Mouse (Mus musculus) CH12.LX (cell line): ENCODE data around the gene Clca2. TPM values are rescaled to one million over a fixed set of nuclear protein-coding genes. Genes with fewer than 3 reads are reported as not detected.

Experiments used
- DNase-seq: peaks from one replicate; pipeline ENCODE4 v3.0.0-alpha.2; 2013; ENCODE audit errors: extremely low read depth
- H3K27ac ChIP-seq: 2 replicates; pipeline ENCODE4 v1.5.1; 2012; ENCODE audit warnings: low read depth, mild to moderate bottlenecking, control low read depth, moderate library complexity; ENCODE audit not compliant: insufficient read depth
- H3K27me3 ChIP-seq: replicated peaks from 2 replicates; pipeline ENCODE3; 2012; ENCODE audit warnings: inconsistent platforms
- H3K36me3 ChIP-seq, 2 experiments: replicated peaks in 1 of 2; 2 replicates each; pipeline versions ENCODE3 to v1.6.1; 2012; ENCODE audit warnings: inconsistent platforms in 1 of 2, low read length in 1 of 2, mild to moderate bottlenecking in 1 of 2, mixed read lengths in 1 of 2, moderate library complexity in 1 of 2; ENCODE audit not compliant: control insufficient read depth in 1 of 2, insufficient read depth in 1 of 2
- H3K4me1 ChIP-seq, 2 experiments: 2 replicates each; pipeline ENCODE4 v1.6.1; 2012; ENCODE audit warnings: inconsistent platforms in 1 of 2, moderate library complexity in 1 of 2; ENCODE audit not compliant: insufficient read depth in 2 of 2, control insufficient read depth in 1 of 2
- H3K4me2 ChIP-seq: 2 replicates; pipeline ENCODE4 v1.6.1; 2012; ENCODE audit warnings: low read depth, mild to moderate bottlenecking, control low read depth; ENCODE audit not compliant: poor library complexity, insufficient read depth, severe bottlenecking
- H3K4me3 ChIP-seq, 3 experiments: fragments of 150-350 bp in 1 of 3; sonication (generic) in 1 of 3; replicated peaks in 1 of 3; 2 replicates each; pipeline versions ENCODE3 to v1.5.1; 2011 to 2012; ENCODE audit warnings: low read depth in 2 of 3, low read length in 2 of 3, mild to moderate bottlenecking in 2 of 3, moderate library complexity in 2 of 3, control low read depth in 1 of 3, improper control_type of control experiment in 1 of 3, inconsistent platforms in 1 of 3, mixed read lengths in 1 of 3; ENCODE audit not compliant: poor library complexity in 1 of 3
- H3K79me2 ChIP-seq: replicated peaks from 2 replicates; pipeline ENCODE4 v1.6.1; 2012; ENCODE audit warnings: mild to moderate bottlenecking, moderate library complexity; ENCODE audit not compliant: control insufficient read depth, poor library complexity, insufficient read depth, severe bottlenecking; ENCODE audit errors: extremely low read depth
- H3K9ac ChIP-seq: 2 replicates; pipeline ENCODE4 v1.6.1; 2012; ENCODE audit warnings: low read depth, mild to moderate bottlenecking, control low read depth, moderate library complexity; ENCODE audit not compliant: insufficient read depth
- H3K9me3 ChIP-seq: replicated peaks from 2 replicates; pipeline ENCODE3; 2012; ENCODE audit warnings: low read length, inconsistent platforms, mixed read lengths
- BHLHE40 ChIP-seq: IDR thresholded peaks from 2 replicates; pipeline ENCODE4 v1.6.1; 2011; ENCODE audit warnings: mild to moderate bottlenecking, low read depth, low read length, improper control_type of control experiment
- CHD1 ChIP-seq: IDR thresholded peaks from 2 replicates; pipeline ENCODE4 v1.6.1; 2012; ENCODE audit warnings: low read depth, low read length, improper control_type of control experiment, inconsistent platforms
- CHD2 ChIP-seq: IDR thresholded peaks from 2 replicates; pipeline ENCODE4 v1.6.1; 2011; ENCODE audit warnings: low read length, improper control_type of control experiment
- CTCF ChIP-seq, 2 experiments: IDR thresholded peaks in 1 of 2; conservative IDR thresholded peaks in 1 of 2; 2 replicates each; pipeline ENCODE4 v1.5.1; 2011 to 2012; ENCODE audit warnings: low read depth in 2 of 2, low read length in 2 of 2, improper control_type of control experiment in 1 of 2, inconsistent platforms in 1 of 2, mild to moderate bottlenecking in 1 of 2, moderate library complexity in 1 of 2
- E2F4 ChIP-seq: IDR thresholded peaks from 2 replicates; pipeline ENCODE4 v1.6.1; 2011; ENCODE audit warnings: low read depth, low read length, improper control_type of control experiment; ENCODE audit not compliant: insufficient replicate concordance
- ETS1 ChIP-seq: conservative IDR thresholded peaks from 2 replicates; pipeline ENCODE4 v1.6.1; 2012; ENCODE audit warnings: low read depth, mild to moderate bottlenecking, inconsistent platforms, low read length, improper control_type of control experiment, moderate library complexity
- IRF4 ChIP-seq: IDR thresholded peaks from 2 replicates; pipeline ENCODE4 v1.6.1; 2014; ENCODE audit warnings: low read depth, mild to moderate bottlenecking, inconsistent platforms, low read length, improper control_type of control experiment
- JUN ChIP-seq: IDR thresholded peaks from 2 replicates; pipeline ENCODE4 v1.6.1; 2011; ENCODE audit warnings: low read depth, mild to moderate bottlenecking, low read length, improper control_type of control experiment, moderate library complexity; ENCODE audit not compliant: insufficient read depth
- KAT2A ChIP-seq: IDR thresholded peaks from 2 replicates; pipeline ENCODE4 v1.6.1; 2012; ENCODE audit warnings: low read length, improper control_type of control experiment, inconsistent platforms; ENCODE audit not compliant: insufficient replicate concordance
- MAX ChIP-seq: IDR thresholded peaks from 2 replicates; pipeline ENCODE4 v1.6.1; 2011; ENCODE audit warnings: low read length, improper control_type of control experiment
- MAZ ChIP-seq: IDR thresholded peaks from 2 replicates; pipeline ENCODE4 v1.6.1; 2012; ENCODE audit warnings: low read depth, mild to moderate bottlenecking, inconsistent platforms, low read length, improper control_type of control experiment, moderate library complexity
- MEF2A ChIP-seq: IDR thresholded peaks from 2 replicates; pipeline ENCODE4 v1.6.1; 2014; ENCODE audit warnings: low read depth, mild to moderate bottlenecking, inconsistent platforms, low read length, improper control_type of control experiment, borderline replicate concordance
- NELFE ChIP-seq: IDR thresholded peaks from 2 replicates; pipeline ENCODE4 v1.6.1; 2011; ENCODE audit warnings: low read depth, low read length, improper control_type of control experiment
- NRF1 ChIP-seq: IDR thresholded peaks from 2 replicates; pipeline ENCODE4 v1.6.1; 2014; ENCODE audit warnings: low read depth, mild to moderate bottlenecking, inconsistent platforms, low read length, improper control_type of control experiment, moderate library complexity
- PAX5 ChIP-seq: IDR thresholded peaks from 2 replicates; pipeline ENCODE4 v1.6.1; 2012; ENCODE audit warnings: low read length, inconsistent platforms, mixed read lengths
- POLR2A ChIP-seq: IDR thresholded peaks from 2 replicates; pipeline ENCODE4 v1.6.1; 2011; ENCODE audit warnings: low read depth, mild to moderate bottlenecking, improper control_type of control experiment, low read length
- RAD21 ChIP-seq: IDR thresholded peaks from 2 replicates; pipeline ENCODE4 v1.6.1; 2011; ENCODE audit warnings: low read depth, mild to moderate bottlenecking, low read length, improper control_type of control experiment, moderate library complexity
- SIN3A ChIP-seq: IDR thresholded peaks from 2 replicates; pipeline ENCODE4 v1.6.1; 2012; ENCODE audit warnings: low read length, improper control_type of control experiment, inconsistent platforms
- SMC3 ChIP-seq: IDR thresholded peaks from 2 replicates; pipeline ENCODE4 v1.6.1; 2011; ENCODE audit warnings: low read depth, low read length, improper control_type of control experiment
- UBTF ChIP-seq: IDR thresholded peaks from 2 replicates; pipeline ENCODE4 v1.6.1; 2012; ENCODE audit warnings: low read depth, mild to moderate bottlenecking, inconsistent platforms, low read length, improper control_type of control experiment, moderate library complexity
- USF2 ChIP-seq: conservative IDR thresholded peaks from 2 replicates; pipeline ENCODE4 v1.6.1; 2011; ENCODE audit warnings: low read depth, low read length, improper control_type of control experiment
- ZC3H11A ChIP-seq: IDR thresholded peaks from 2 replicates; pipeline ENCODE4 v1.6.1; 2012; ENCODE audit warnings: low read depth, mild to moderate bottlenecking, inconsistent platforms, low read length, improper control_type of control experiment
- ZKSCAN1 ChIP-seq: IDR thresholded peaks from 2 replicates; pipeline ENCODE4 v1.6.1; 2012; ENCODE audit warnings: low read depth, inconsistent platforms, low read length, improper control_type of control experiment, borderline replicate concordance
- ZMIZ1 ChIP-seq: IDR thresholded peaks from 2 replicates; pipeline ENCODE4 v1.6.1; 2012; ENCODE audit warnings: low read depth, mild to moderate bottlenecking, inconsistent platforms, low read length, improper control_type of control experiment
- ZNF384 ChIP-seq: IDR thresholded peaks from 2 replicates; pipeline ENCODE4 v1.6.1; 2012; ENCODE audit warnings: low read depth, low read length, improper control_type of control experiment, inconsistent platforms
- dilution Hi-C: fragments of 300-500 bp; cut with MboI; formaldehyde crosslinking; loops from 2 replicates; pipeline ENCODE4 v1.14.3; 2020; ENCODE audit warnings: low sequenced_read_pairs; ENCODE audit not compliant: extremely low pct_unique_long_range_greater_than_20kb, extremely low pct_ligation_motif_present
- in situ Hi-C: fragments of 300-500 bp; cut with MboI; formaldehyde crosslinking; loops from 3 replicates; pipeline ENCODE4 v1.14.3; 2019; ENCODE audit warnings: low sequenced_read_pairs, low pct_ligation_motif_present, low pct_unique_long_range_greater_than_20kb, mixed read lengths
- polyA plus RNA-seq: library from polyadenylated mRNA; unstranded; fragments of >175 nt; gene quantifications from 2 replicates; pipeline ENCODE4 v1.2.1, GENCODE M21; 2012; ENCODE audit warnings: low read depth; ENCODE audit not compliant: insufficient read length
- total RNA-seq, 2 experiments: library from RNA; depleted of rRNA; stranded (reverse); fragments of 300-350 nt in 1 of 2; fragments of >200 nt in 1 of 2; gene quantifications; 2 replicates each; pipeline ENCODE4 v1.2.3; 2012 to 2014

The Clca2 gene
- total and polyA plus RNA-seq, 3 experiments, result 0.07 to 0.17 (median 0.13) TPM

- dilution Hi-C loops, result no loop called here
- no peak overlapping the region for H3K4me3 ChIP-seq
- DNase-seq, result peak; percentile 36
- no peak overlapping the region for H3K27ac ChIP-seq
- in situ Hi-C loops, result no loop called here
- TF ChIP-seq UBTF (no peak), E2F4 (no peak), SMC3 (no peak), POLR2A (no peak), BHLHE40 (no peak), CTCF (conservative IDR thresholded peaks at IDR 0.05 in 1 of 2, IDR thresholded peaks at IDR 0.05 in 1 of 2; ENCODE audit: low read depth in 2 of 2, low read length in 2 of 2) (no peak), MAZ (no peak), JUN (no peak), ZC3H11A (no peak), USF2 (no peak), MAX (no peak), KAT2A (no peak), SIN3A (no peak), NELFE (no peak), ZMIZ1 (no peak), IRF4 (no peak), CHD2 (no peak), RAD21 (no peak), CHD1 (no peak)
- no peak overlapping the region for H3K4me2 ChIP-seq
- H3K4me1 ChIP-seq, result peaks cover 9 to 11% of the 10 kb centered on the region in 2 experiments
- H3K27me3 ChIP-seq, result no peaks in the 10 kb centered on the region
- H3K9ac ChIP-seq, result no peak overlapping the region
- no peaks in the 10 kb centered on the region for H3K79me2 ChIP-seq
- H3K36me3 ChIP-seq, result no peaks in the 10 kb centered on the region
- no peaks in the 10 kb centered on the region for H3K9me3 ChIP-seq
Observed at GRCm38 (mm10) chr3:145049820-145050219, 49.4 kb downstream of the Clca2 start.

- H3K4me2 ChIP-seq, result no peak overlapping the region
- H3K9me3 ChIP-seq, result no peaks in the 10 kb centered on the region
- dilution Hi-C loops (no loop called here), in situ Hi-C loops (no loop called here)
- no peaks in the 10 kb centered on the region for H3K4me1 ChIP-seq
- no peaks in the 10 kb centered on the region for H3K36me3 ChIP-seq
- TF ChIP-seq MEF2A (no peak), ETS1 (no peak), BHLHE40 (no peak), ZNF384 (no peak), PAX5 (no peak), MAX (no peak), SMC3 (no peak), ZKSCAN1 (no peak), ZMIZ1 (no peak), UBTF (no peak), NRF1 (no peak), POLR2A (no peak)
- no peaks in the 10 kb centered on the region for H3K27me3 ChIP-seq
- H3K27ac ChIP-seq, result no peak overlapping the region
- DNase-seq, result no peak
- H3K9ac ChIP-seq, result no peak overlapping the region
- no peaks in the 10 kb centered on the region for H3K79me2 ChIP-seq
- no peak overlapping the region for H3K4me3 ChIP-seq
Observed at GRCm38 (mm10) chr3:145038813-145039212, 60.4 kb downstream of the Clca2 start.
